8 mouse cellular contexts compared by ENCODE assay signal in genomic region chr5:125304245-125304856, GRCm38 (mm10). TPM values are rescaled to one million over a fixed set of nuclear protein-coding genes. Genes with fewer than 3 reads are reported as not detected.
A peak's percentile ranks its signal among the peaks of the same experiment; 100 is the strongest.
DNase-seq lines count a peak whose midpoint lies in the region; ATAC-seq and TF ChIP-seq lines count a peak whose summit lies in the region.

No protein-coding gene starts in this region.

- peaks cover 36% of the 10 kb centered on the region for H3K36me3 ChIP-seq in heart, embryonic 10.5 days
- H3K36me3 ChIP-seq in forebrain, embryonic 13.5 days (ENCODE audit: poor library complexity, severe bottlenecking), result peaks cover 16% of the 10 kb centered on the region
- peaks cover 11% of the 10 kb centered on the region for H3K36me3 ChIP-seq in kidney, postnatal 0 days (ENCODE audit: insufficient read depth, low read length)

- H3K27me3 ChIP-seq in heart, embryonic 10.5 days (ENCODE audit: insufficient read depth, poor library complexity, severe bottlenecking), result no peaks in the 10 kb centered on the region
- H3K27me3 ChIP-seq in forebrain, embryonic 13.5 days, result no peaks in the 10 kb centered on the region
- H3K27me3 ChIP-seq in kidney, postnatal 0 days (ENCODE audit: insufficient read depth, low read length), result no peaks in the 10 kb centered on the region

- peak; percentile 90 for DNase-seq in heart, embryonic 10.5 days (ENCODE audit: low spot score)
- DNase-seq in heart, adult 8-10 months (ENCODE audit: low spot score), result no peak
- peak; percentile 95 for DNase-seq in kidney, postnatal 0 days (ENCODE audit: low spot score)
- DNase-seq in mesoderm, embryonic 11.5 days (ENCODE audit: low read depth, low spot score), result peak; percentile 83
- no peak for DNase-seq in layer of hippocampus, postnatal 14 days (ENCODE audit: low spot score in 2 of 2)
- DNase-seq in right cerebral cortex, postnatal 14 days, result no peak
- no peak for DNase-seq in thymus, postnatal 4 days

- H3K4me1 ChIP-seq in heart, embryonic 10.5 days, result peaks cover 44% of the 10 kb centered on the region
- H3K4me1 ChIP-seq in forebrain, embryonic 13.5 days, result peaks cover 9% of the 10 kb centered on the region
- no peaks in the 10 kb centered on the region for H3K4me1 ChIP-seq in kidney, postnatal 0 days (replicated peaks; ENCODE audit: insufficient read depth, low read length)

- H3K9ac ChIP-seq in forebrain, embryonic 13.5 days, result no peak overlapping the region
- no peak overlapping the region for H3K9ac ChIP-seq in kidney, postnatal 0 days (ENCODE audit: low read depth, low read length)

- TF ChIP-seq CTCF in kidney, postnatal 0 days (IDR thresholded peaks at IDR 0.05; ENCODE audit: low read depth), result 0 out of 2 replicates have a peak, but pooled peaks have one; percentile 30

- peak overlapping the region; percentile 2; the same call in 1 of the 2 replicates for H3K4me3 ChIP-seq in heart, embryonic 10.5 days
- H3K4me3 ChIP-seq in forebrain, embryonic 13.5 days, result no peak overlapping the region
- H3K4me3 ChIP-seq in kidney, postnatal 0 days (replicated peaks; ENCODE audit: low read depth, low read length), result no peak overlapping the region

- peak; percentile 63; the same call in 1 of the 2 replicates for ATAC-seq in forebrain, embryonic 13.5 days
- peak; percentile 82 for ATAC-seq in kidney, postnatal 0 days (replicated peaks; ENCODE audit: low FRiP score, low read depth)

- H3K9me3 ChIP-seq in heart, embryonic 10.5 days, result 0 out of 2 replicates have a peak, but pooled peaks cover 2% of the 10 kb centered on the region
- no peaks in the 10 kb centered on the region for H3K9me3 ChIP-seq in forebrain, embryonic 13.5 days (replicated peaks)
- H3K9me3 ChIP-seq in kidney, postnatal 0 days (replicated peaks; ENCODE audit: low read length), result no peaks in the 10 kb centered on the region

- no peak overlapping the region for H3K27ac ChIP-seq in heart, embryonic 10.5 days
- no peak overlapping the region for H3K27ac ChIP-seq in forebrain, embryonic 13.5 days
- H3K27ac ChIP-seq in kidney, postnatal 0 days, result no peak overlapping the region

- peak overlapping the region; percentile 26; the same call in 1 of the 2 replicates for H3K4me2 ChIP-seq in forebrain, embryonic 13.5 days
- peak overlapping the region; percentile 39 for H3K4me2 ChIP-seq in kidney, postnatal 0 days (ENCODE audit: low read length)

- WGBS in heart, embryonic 10.5 days, result 27% methylated on average over 18 of the region's 18 CpGs
- 17% methylated on average over 18 of the region's 18 CpGs for WGBS in forebrain, embryonic 13.5 days
- 26% methylated on average over 18 of the region's 18 CpGs for WGBS in kidney, postnatal 0 days

RNA-seq across cellular contexts. Expression of gene Scarb1, which starts 36.5 kb away (rescaled TPM):
- polyA plus RNA-seq in heart, embryonic 10.5 days (2016; fragmentation: Nextera tagmentation; extraction: Ambion mirVana), result 73.1 and 94.3 TPM in 2 replicates
- 10 to 100 TPM; 21.8 to 27.3 (median 25.7) TPM for total RNA-seq in heart, adult 8-10 months (2022)
- polyA plus RNA-seq in forebrain, embryonic 13.5 days (2015; fragmentation: Nextera tagmentation; extraction: Ambion mirVana), result 26.4 and 29.8 TPM in 2 replicates
- 49.0 and 51.3 TPM in 2 replicates for polyA plus RNA-seq in kidney, postnatal 0 days (2015; fragmentation: Nextera tagmentation; extraction: Ambion mirVana)
- 10 to 100 TPM; 46.1 to 54.3 TPM for total RNA-seq in layer of hippocampus, postnatal 14 days (2021)

Comparison
In these comparisons a context has a peak if more than half of its experiments do, and no peak if none do; other contexts are left out.
1. DNase-seq: peak in heart, embryonic 10.5 days (single experiment), kidney, postnatal 0 days (single experiment) and mesoderm, embryonic 11.5 days (single experiment); none in heart, adult 8-10 months (single experiment), layer of hippocampus, postnatal 14 days (0 of 2), right cerebral cortex, postnatal 14 days (single experiment) and thymus, postnatal 4 days (single experiment).